Comparison of ENCODE assay signal across 10 mouse cellular contexts in the genomic region with DNA sequence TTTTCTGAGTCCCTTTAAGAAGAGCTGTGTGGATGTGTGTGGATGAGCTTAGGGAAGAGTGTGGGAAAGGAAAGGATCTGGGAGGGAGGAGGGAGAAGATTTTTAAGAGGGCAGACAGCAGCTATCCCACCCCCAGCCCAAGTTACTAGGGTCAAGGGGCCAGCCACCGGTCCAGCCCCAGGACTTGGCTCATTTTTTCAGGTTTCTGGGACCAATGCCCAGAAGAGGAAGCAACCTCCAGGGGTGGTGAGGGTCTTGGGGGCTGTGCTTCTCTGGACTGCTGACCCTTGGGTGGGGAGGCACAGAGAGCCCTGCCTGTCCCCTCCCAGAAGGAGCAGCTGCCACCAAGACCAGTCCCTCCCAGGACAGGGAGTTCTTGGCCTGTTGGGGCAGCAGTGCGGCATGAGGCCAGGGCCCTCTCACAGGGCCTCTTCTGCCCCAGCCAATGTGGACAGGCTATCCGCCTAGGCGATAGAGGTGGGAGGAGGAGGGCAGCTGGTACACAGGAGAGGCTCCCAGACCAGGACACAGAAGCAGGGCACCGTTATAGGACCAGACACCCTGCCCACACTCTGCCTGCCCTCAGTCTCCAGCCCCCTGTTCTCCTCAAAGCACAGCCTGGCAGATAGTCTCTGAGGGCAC. TPM values are rescaled to one million over a fixed set of nuclear protein-coding genes. Genes with fewer than 3 reads are reported as not detected.
A peak's percentile ranks its signal among the peaks of the same experiment; 100 is the strongest.
DNase-seq lines count a peak whose midpoint lies in the region; ATAC-seq and TF ChIP-seq lines count a peak whose summit lies in the region.
"Had no signal": no experiment of that assay in that cellular context is flagged by ENCODE, and none has a peak within 500 bp of the region (broad histone marks: within the 10 kb centered on the region; RNA-seq: fewer than 3 reads in every experiment).

No protein-coding gene starts in this region.

- no peaks in the 10 kb centered on the region for H3K9me3 ChIP-seq in hindbrain, embryonic 11.5 days (ENCODE audit: control insufficient read depth, low read length)
- H3K9me3 ChIP-seq in hindbrain, embryonic 12.5 days (replicated peaks), result no peaks in the 10 kb centered on the region
- H3K9me3 ChIP-seq in embryonic facial prominence, embryonic 10.5 days, result no peaks in the 10 kb centered on the region
- no peaks in the 10 kb centered on the region for H3K9me3 ChIP-seq in midbrain, embryonic 11.5 days (ENCODE audit: control insufficient read depth, low read length)
- H3K9me3 ChIP-seq in liver, postnatal 0 days (ENCODE audit: low read length), result no peaks in the 10 kb centered on the region
- H3K9me3 ChIP-seq: forebrain, embryonic 12.5 days had no signal

- ATAC-seq in hindbrain, embryonic 11.5 days (ENCODE audit: low FRiP score), result peak; percentile 25; the same call in 1 of the 2 replicates
- no peak for ATAC-seq in hindbrain, embryonic 12.5 days (ENCODE audit: low FRiP score)
- ATAC-seq in midbrain, embryonic 11.5 days (ENCODE audit: low FRiP score), result peak; percentile 71
- ATAC-seq in liver, postnatal 0 days, result no peak
- no peak for ATAC-seq in erythroblast, adult 5-6 weeks (replicated peaks; ENCODE audit: low FRiP score, poor library complexity, severe bottlenecking)

- H3K4me2 ChIP-seq in hindbrain, embryonic 11.5 days (replicated peaks; ENCODE audit: low read depth, low read length), result no peak overlapping the region
- H3K4me2 ChIP-seq in hindbrain, embryonic 12.5 days (replicated peaks), result no peak overlapping the region
- no peak overlapping the region for H3K4me2 ChIP-seq in midbrain, embryonic 11.5 days
- no peak overlapping the region for H3K4me2 ChIP-seq in liver, postnatal 0 days (ENCODE audit: low read depth, low read length)

- no peak for DNase-seq in hindbrain, embryonic 11.5 days (ENCODE audit: low spot score)
- peak; percentile 45 for DNase-seq in embryonic facial prominence, embryonic 10.5 days (ENCODE audit: low spot score)
- peak; percentile 64 to 79 for DNase-seq in heart, adult 2 months
- peak; percentile 92 for DNase-seq in midbrain, embryonic 11.5 days (ENCODE audit: low spot score, missing footprints)
- no peak for DNase-seq in left cerebral cortex, adult 2 months (ENCODE audit: extremely low spot score in 1 of 2, low spot score in 2 of 2)
- no peak for DNase-seq in liver, postnatal 0 days

- intact Hi-C loops in heart, adult 2 months (cut with DNase I), result no loop called here
- intact Hi-C loops in left cerebral cortex, adult 2 months (cut with DNase I), result no loop called here

- no peak overlapping the region for H3K4me3 ChIP-seq in hindbrain, embryonic 11.5 days (ENCODE audit: low read depth, low read length)
- no peak overlapping the region for H3K4me3 ChIP-seq in hindbrain, embryonic 12.5 days
- H3K4me3 ChIP-seq in embryonic facial prominence, embryonic 10.5 days, result peak overlapping the region; percentile 28; the same call in 1 of the 2 replicates
- no peak overlapping the region for H3K4me3 ChIP-seq in heart, adult 2 months
- no peak overlapping the region for H3K4me3 ChIP-seq in midbrain, embryonic 11.5 days (ENCODE audit: low read depth, low read length)
- H3K4me3 ChIP-seq in left cerebral cortex, adult 2 months, result no peak overlapping the region
- no peak overlapping the region for H3K4me3 ChIP-seq in liver, postnatal 0 days (ENCODE audit: low read depth, low read length)
- H3K4me3 ChIP-seq: forebrain, embryonic 12.5 days had no signal

- no peaks in the 10 kb centered on the region for H3K79me2 ChIP-seq in heart, adult 2 months (replicated peaks; ENCODE audit: control insufficient read depth, insufficient read depth, low read length)

- no peaks in the 10 kb centered on the region for H3K27me3 ChIP-seq in hindbrain, embryonic 11.5 days (ENCODE audit: control insufficient read depth, insufficient read depth, low read length)
- H3K27me3 ChIP-seq in hindbrain, embryonic 12.5 days, result peaks cover 3% of the 10 kb centered on the region; the same call in 1 of the 2 replicates
- peaks cover 29% of the 10 kb centered on the region for H3K27me3 ChIP-seq in embryonic facial prominence, embryonic 10.5 days (replicated peaks; ENCODE audit: low read depth, poor library complexity, severe bottlenecking)
- H3K27me3 ChIP-seq in heart, adult 2 months (ENCODE audit: control insufficient read depth, insufficient read depth, low read length), result no peaks in the 10 kb centered on the region
- 0 out of 2 replicates have a peak, but pooled peaks cover 4% of the 10 kb centered on the region for H3K27me3 ChIP-seq in midbrain, embryonic 11.5 days (ENCODE audit: control insufficient read depth, insufficient read depth, low read length)
- H3K27me3 ChIP-seq in liver, postnatal 0 days (ENCODE audit: insufficient read depth, low read length), result no peaks in the 10 kb centered on the region

- H3K27ac ChIP-seq in hindbrain, embryonic 11.5 days (ENCODE audit: low read depth, low read length), result no peak overlapping the region
- H3K27ac ChIP-seq in hindbrain, embryonic 12.5 days, result no peak overlapping the region
- H3K27ac ChIP-seq in embryonic facial prominence, embryonic 10.5 days (replicated peaks), result peak overlapping the region; percentile 80
- peak overlapping the region; percentile 70 for H3K27ac ChIP-seq in heart, adult 2 months
- H3K27ac ChIP-seq in midbrain, embryonic 11.5 days (ENCODE audit: low read depth, low read length), result no peak overlapping the region
- H3K27ac ChIP-seq in left cerebral cortex, adult 2 months, result no peak overlapping the region
- no peak overlapping the region for H3K27ac ChIP-seq in liver, postnatal 0 days (ENCODE audit: low read depth)
- H3K27ac ChIP-seq: forebrain, embryonic 12.5 days had no signal

- H3K4me1 ChIP-seq in hindbrain, embryonic 11.5 days (replicated peaks; ENCODE audit: control insufficient read depth, insufficient read depth, low read length), result no peaks in the 10 kb centered on the region
- H3K4me1 ChIP-seq in hindbrain, embryonic 12.5 days, result peaks cover 20% of the 10 kb centered on the region
- H3K4me1 ChIP-seq in embryonic facial prominence, embryonic 10.5 days, result peaks cover 80% of the 10 kb centered on the region
- no peaks in the 10 kb centered on the region; the same call in 1 of the 2 replicates for H3K4me1 ChIP-seq in heart, adult 2 months (ENCODE audit: control insufficient read depth, insufficient read depth, low read length)
- H3K4me1 ChIP-seq in midbrain, embryonic 11.5 days (ENCODE audit: control insufficient read depth, insufficient read depth, low read length), result peaks cover 9% of the 10 kb centered on the region
- no peaks in the 10 kb centered on the region for H3K4me1 ChIP-seq in liver, postnatal 0 days (ENCODE audit: insufficient read depth)

- 0 out of 2 replicates have a peak, but pooled peaks have one; percentile 8 for TF ChIP-seq EP300 in heart, adult 2 months (IDR thresholded peaks at IDR 0.05; ENCODE audit: insufficient read depth, low read depth, low read length)
- no peak for TF ChIP-seq EP300 in liver, postnatal 0 days (IDR thresholded peaks at IDR 0.05; ENCODE audit: low read depth)

- H3K9ac ChIP-seq in hindbrain, embryonic 11.5 days (ENCODE audit: low read depth, low read length), result no peak overlapping the region
- H3K9ac ChIP-seq in hindbrain, embryonic 12.5 days, result no peak overlapping the region
- H3K9ac ChIP-seq in heart, adult 2 months (ENCODE audit: low read depth, low read length), result no peak overlapping the region
- no peak overlapping the region for H3K9ac ChIP-seq in midbrain, embryonic 11.5 days (ENCODE audit: low read length)
- no peak overlapping the region for H3K9ac ChIP-seq in liver, postnatal 0 days (replicated peaks)
- H3K9ac ChIP-seq: forebrain, embryonic 12.5 days had no signal

- H3K36me3 ChIP-seq in hindbrain, embryonic 11.5 days (ENCODE audit: control insufficient read depth, insufficient read depth, low read length), result no peaks in the 10 kb centered on the region
- no peaks in the 10 kb centered on the region for H3K36me3 ChIP-seq in hindbrain, embryonic 12.5 days
- no peaks in the 10 kb centered on the region for H3K36me3 ChIP-seq in embryonic facial prominence, embryonic 10.5 days (replicated peaks)
- H3K36me3 ChIP-seq in heart, adult 2 months (ENCODE audit: control insufficient read depth, insufficient read depth, low read length), result no peaks in the 10 kb centered on the region
- no peaks in the 10 kb centered on the region for H3K36me3 ChIP-seq in midbrain, embryonic 11.5 days (ENCODE audit: control insufficient read depth, insufficient read depth, low read length)
- no peaks in the 10 kb centered on the region for H3K36me3 ChIP-seq in liver, postnatal 0 days (replicated peaks; ENCODE audit: insufficient read depth, low read length)
- H3K36me3 ChIP-seq: forebrain, embryonic 12.5 days had no signal

- TF ChIP-seq CTCF in heart, adult 2 months (IDR thresholded peaks at IDR 0.05), result peak; percentile 40
- TF ChIP-seq CTCF in left cerebral cortex, adult 2 months (IDR thresholded peaks at IDR 0.05), result no peak
- no peak for TF ChIP-seq CTCF in liver, postnatal 0 days (IDR thresholded peaks at IDR 0.05; ENCODE audit: low read depth)

- WGBS in hindbrain, embryonic 11.5 days, result 51% methylated on average over 5 of the region's 5 CpGs
- 41% methylated on average over 5 of the region's 5 CpGs for WGBS in hindbrain, embryonic 12.5 days
- 33% methylated on average over 5 of the region's 5 CpGs for WGBS in embryonic facial prominence, embryonic 10.5 days
- 33% methylated on average over 5 of the region's 5 CpGs for WGBS in heart, adult 2 months
- 38% methylated on average over 5 of the region's 5 CpGs for WGBS in midbrain, embryonic 11.5 days
- WGBS in liver, postnatal 0 days (ENCODE audit: insufficient replicate concordance), result 63% methylated on average over 5 of the region's 5 CpGs

- 0 out of 2 replicates have a peak, but pooled peaks have one; percentile 15 for TF ChIP-seq POLR2A in heart, adult 2 months (IDR thresholded peaks at IDR 0.05; ENCODE audit: insufficient read depth, low read depth, low read length)

RNA-seq across cellular contexts. Expression of a gene that starts 22.9 kb away (rescaled TPM):
- polyA plus RNA-seq in hindbrain, embryonic 11.5 days (2014; fragmentation: Nextera tagmentation; extraction: Ambion mirVana), result 4.3 TPM in 2 replicates
- 5.4 and 6.7 TPM in 2 replicates for polyA plus RNA-seq in hindbrain, embryonic 12.5 days (2016; fragmentation: Nextera tagmentation; extraction: Ambion mirVana)
- polyA plus RNA-seq in embryonic facial prominence, embryonic 10.5 days (2016; fragmentation: Nextera tagmentation; extraction: Ambion mirVana), result 22.4 and 22.7 TPM in 2 replicates
- total RNA-seq in heart, adult 2 months (2021), result under 1 TPM; 0.31 to 0.34 TPM
- 0.15 and 0.29 TPM in 2 replicates for polyA plus RNA-seq in heart, adult 2 months (2012; rRNA removed)
- polyA plus RNA-seq in midbrain, embryonic 11.5 days (2014; fragmentation: Nextera tagmentation; extraction: Ambion mirVana), result 3.9 and 4.4 TPM in 2 replicates
- total RNA-seq in left cerebral cortex, adult 2 months (2021), result 1 to 10 TPM in 1 of 2 experiments, under 1 TPM in 1; 0.75 to 1.3 TPM
- 0.04 TPM in 1 of 2 replicates, not detected in the other for polyA plus RNA-seq in liver, postnatal 0 days (2015; fragmentation: Nextera tagmentation; extraction: Ambion mirVana)
- total RNA-seq in erythroblast, adult 5-6 weeks (2015; ENCODE audit: low replicate concordance), result not detected in 2 replicates
- not detected in 2 replicates for total RNA-seq in erythroblast, adult 5-6 weeks (2017; ENCODE audit: low replicate concordance)
- total RNA-seq: megakaryocyte progenitor cell, adult 5-6 weeks had no signal

RNA-seq across cellular contexts. Expression of a gene that starts 59.0 kb away (rescaled TPM):
- polyA plus RNA-seq in hindbrain, embryonic 11.5 days (2014; fragmentation: Nextera tagmentation; extraction: Ambion mirVana), result not detected in 2 replicates
- not detected in 2 replicates for polyA plus RNA-seq in hindbrain, embryonic 12.5 days (2016; fragmentation: Nextera tagmentation; extraction: Ambion mirVana)
- not detected in 2 replicates for polyA plus RNA-seq in embryonic facial prominence, embryonic 10.5 days (2016; fragmentation: Nextera tagmentation; extraction: Ambion mirVana)
- not detected for total RNA-seq in heart, adult 2 months (2021)
- not detected in 2 replicates for polyA plus RNA-seq in heart, adult 2 months (2012; rRNA removed)
- polyA plus RNA-seq in midbrain, embryonic 11.5 days (2014; fragmentation: Nextera tagmentation; extraction: Ambion mirVana), result not detected in 2 replicates
- not detected for total RNA-seq in left cerebral cortex, adult 2 months (2021)
- not detected in 2 replicates for polyA plus RNA-seq in liver, postnatal 0 days (2015; fragmentation: Nextera tagmentation; extraction: Ambion mirVana)
- total RNA-seq in erythroblast, adult 5-6 weeks (2015; ENCODE audit: low replicate concordance), result not detected in 2 replicates
- 0.17 TPM in 1 of 2 replicates, not detected in the other for total RNA-seq in erythroblast, adult 5-6 weeks (2017; ENCODE audit: low replicate concordance)
- total RNA-seq: megakaryocyte progenitor cell, adult 5-6 weeks had no signal
- polyA plus RNA-seq: forebrain, embryonic 12.5 days had no signal

Comparison
In these comparisons a context has a peak if more than half of its experiments do, and no peak if none do; other contexts are left out.
1. ATAC-seq: peak in hindbrain, embryonic 11.5 days (single experiment) and midbrain, embryonic 11.5 days (single experiment); none in hindbrain, embryonic 12.5 days (single experiment), liver, postnatal 0 days (single experiment) and erythroblast, adult 5-6 weeks (single experiment).
2. DNase-seq: peak in embryonic facial prominence, embryonic 10.5 days (single experiment), heart, adult 2 months (2 of 2) and midbrain, embryonic 11.5 days (single experiment); none in hindbrain, embryonic 11.5 days (single experiment), left cerebral cortex, adult 2 months (0 of 2) and liver, postnatal 0 days (single experiment).
3. H3K27ac ChIP-seq: peak in embryonic facial prominence, embryonic 10.5 days (single experiment) and heart, adult 2 months (single experiment); none in hindbrain, embryonic 11.5 days (single experiment), hindbrain, embryonic 12.5 days (single experiment), midbrain, embryonic 11.5 days (single experiment), left cerebral cortex, adult 2 months (single experiment) and liver, postnatal 0 days (single experiment).